Mouse (Mus musculus) forebrain, embryonic 12.5 days (tissue): Measurements from ENCODE around the gene Unk. TPM values are rescaled to one million over a fixed set of nuclear protein-coding genes. Genes with fewer than 3 reads are reported as not detected.

ENCODE experiments used
- ATAC-seq: fragments of 200-750 bp; cut with Nextera tagmentation; 2 replicates; pipeline ENCODE4 v1.8.0; 2017; ENCODE audit warnings: moderate TSS enrichment; ENCODE audit not compliant: low FRiP score
- H3K27ac ChIP-seq: fragments of 300-500 bp; sonication (generic); 2 replicates; pipeline ENCODE4 v1.5.1; 2016; ENCODE audit warnings: mild to moderate bottlenecking
- H3K27me3 ChIP-seq: fragments of 300-500 bp; sonication (generic); 2 replicates; pipeline ENCODE4 v1.6.1; 2016; ENCODE audit warnings: mild to moderate bottlenecking
- H3K36me3 ChIP-seq: fragments of 300-500 bp; sonication (generic); replicated peaks from 2 replicates; pipeline ENCODE4 v1.6.1; 2016; ENCODE audit warnings: mild to moderate bottlenecking
- H3K4me1 ChIP-seq: fragments of 300-500 bp; sonication (generic); 2 replicates; pipeline ENCODE4 v1.6.1; 2016
- H3K4me2 ChIP-seq: fragments of 300-500 bp; sonication (generic); 2 replicates; pipeline ENCODE4 v1.6.1; 2016; ENCODE audit warnings: mild to moderate bottlenecking, moderate library complexity
- H3K4me3 ChIP-seq: fragments of 300-500 bp; sonication (generic); replicated peaks from 2 replicates; pipeline ENCODE4 v1.5.1; 2016; ENCODE audit warnings: mild to moderate bottlenecking
- H3K9ac ChIP-seq: fragments of 300-500 bp; sonication (generic); 2 replicates; pipeline ENCODE4 v1.6.1; 2016; ENCODE audit warnings: mild to moderate bottlenecking
- H3K9me3 ChIP-seq: fragments of 300-500 bp; sonication (generic); 2 replicates; pipeline ENCODE4 v1.6.1; 2016
- WGBS: fragments of 180-500 bp; shearing (Covaris S2); methylation state at CpG from one replicate; pipeline ENCODE4 v1.1.7; 2016; 5-methylcytosine and 5-hydroxymethylcytosine counted together
- polyA plus RNA-seq: library from polyadenylated mRNA; unstranded; fragments of >200 nt; fragmentation: Nextera tagmentation; extraction: Ambion mirVana; gene quantifications from 2 replicates; pipeline ENCODE4 v1.2.1, GENCODE M21; 2016

The Unk gene
- polyA plus RNA-seq, 1 experiment from 2014 or later, result 47.9 TPM

DNA sequence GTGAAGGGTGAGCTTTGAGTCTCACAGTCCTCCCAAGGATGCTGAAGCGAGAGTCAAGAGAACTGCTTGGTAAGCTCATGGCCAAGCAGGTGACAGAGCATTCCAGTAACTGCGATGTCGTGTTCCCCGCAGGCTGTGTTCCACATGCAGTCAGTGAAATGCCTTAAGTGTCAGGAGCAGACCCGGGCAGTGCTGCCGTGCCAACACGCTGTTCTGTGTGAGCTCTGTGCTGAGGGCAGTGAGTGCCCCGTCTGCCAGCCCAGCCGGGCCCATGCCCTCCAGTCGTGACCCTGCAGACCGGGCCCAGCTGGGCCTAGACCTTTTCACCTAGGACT lies 29.5 kb downstream of the Unk start:
- Histone ChIP-seq H3K27me3 (no peaks in the 10 kb centered on the region), H3K36me3 (peaks cover 78% of the 10 kb centered on the region), H3K4me1 (peaks cover 9% of the 10 kb centered on the region; the same call in 1 of the 2 replicates), H3K27ac (no peak overlapping the region), H3K4me3 (no peak overlapping the region), H3K9ac (no peak overlapping the region), H3K9me3 (no peaks in the 10 kb centered on the region), H3K4me2 (no peak overlapping the region)
- WGBS, result 96% methylated on average over 11 of the region's 11 CpGs
- no peak for ATAC-seq

DNA sequence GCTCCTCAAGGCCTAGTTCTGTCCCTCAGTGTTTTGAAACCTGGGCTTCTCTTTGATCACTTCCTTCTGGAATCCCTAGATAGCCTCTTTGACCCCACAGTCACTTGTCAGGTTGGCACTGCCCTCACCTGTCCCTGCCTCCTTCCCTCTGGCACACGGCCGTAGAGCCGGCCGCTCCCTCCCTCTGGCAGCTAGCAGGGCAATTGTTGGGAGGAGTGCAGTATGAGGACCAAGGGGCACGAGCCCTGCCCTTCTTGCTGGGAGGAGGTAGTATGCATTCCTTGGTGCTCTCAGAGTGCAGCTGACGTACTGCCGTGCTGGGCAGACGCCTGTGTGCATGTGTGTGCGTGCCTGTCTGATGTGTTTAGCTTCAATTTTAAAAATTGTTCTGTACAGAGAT lies 30.5 kb downstream of the Unk start:
- ATAC-seq, result no peak
- H3K9me3 ChIP-seq, result no peaks in the 10 kb centered on the region
- H3K27me3 ChIP-seq, result no peaks in the 10 kb centered on the region
- no peak overlapping the region for H3K9ac ChIP-seq
- peaks cover 9% of the 10 kb centered on the region; the same call in 1 of the 2 replicates for H3K4me1 ChIP-seq
- H3K4me2 ChIP-seq, result no peak overlapping the region
- H3K27ac ChIP-seq, result no peak overlapping the region
- 91% methylated on average over 9 of the region's 9 CpGs for WGBS
- H3K4me3 ChIP-seq, result no peak overlapping the region
- peaks cover 70% of the 10 kb centered on the region for H3K36me3 ChIP-seq

GRCm38 (mm10) chr11:116061641-116062415 lies 31.7 kb downstream of the Unk start:
- peaks cover 9% of the 10 kb centered on the region; the same call in 1 of the 2 replicates for H3K4me1 ChIP-seq
- WGBS, result 90% methylated on average over 13 of the region's 13 CpGs
- no peak for ATAC-seq
- no peaks in the 10 kb centered on the region for H3K27me3 ChIP-seq
- H3K9ac ChIP-seq, result peak overlapping the region; percentile 25; the same call in 1 of the 2 replicates
- H3K27ac ChIP-seq, result no peak overlapping the region
- H3K9me3 ChIP-seq, result no peaks in the 10 kb centered on the region
- peaks cover 58% of the 10 kb centered on the region for H3K36me3 ChIP-seq
- H3K4me2 ChIP-seq, result no peak overlapping the region
- H3K4me3 ChIP-seq, result no peak overlapping the region

DNA sequence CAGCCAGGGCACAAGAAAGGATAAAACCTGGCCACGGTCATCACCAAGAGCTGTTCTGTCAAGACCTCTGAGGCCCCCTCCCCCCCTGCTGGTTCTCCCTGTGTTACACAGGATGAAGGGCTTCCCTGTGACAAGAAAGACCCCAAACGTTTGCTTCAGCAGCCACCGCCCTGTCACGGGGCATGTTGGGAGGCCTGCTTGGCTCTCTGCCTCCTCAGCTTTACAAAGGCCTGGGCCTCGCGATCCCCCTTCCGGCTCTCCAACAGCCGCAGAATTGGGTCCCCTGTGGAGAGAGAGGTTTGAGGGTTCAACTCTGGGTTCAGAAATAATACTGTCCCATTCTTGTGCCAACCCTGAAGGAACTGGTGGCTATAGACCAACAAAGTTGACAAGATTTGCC lies 32.4 kb downstream of the Unk start:
- no peak for ATAC-seq
- Histone ChIP-seq H3K9ac (peak overlapping the region; percentile 25; the same call in 1 of the 2 replicates), H3K36me3 (peaks cover 51% of the 10 kb centered on the region), H3K27ac (no peak overlapping the region), H3K9me3 (no peaks in the 10 kb centered on the region), H3K4me1 (peaks cover 9% of the 10 kb centered on the region; the same call in 1 of the 2 replicates), H3K4me2 (no peak overlapping the region), H3K4me3 (no peak overlapping the region), H3K27me3 (no peaks in the 10 kb centered on the region)
- WGBS, result 57% methylated on average over 8 of the region's 8 CpGs

DNA sequence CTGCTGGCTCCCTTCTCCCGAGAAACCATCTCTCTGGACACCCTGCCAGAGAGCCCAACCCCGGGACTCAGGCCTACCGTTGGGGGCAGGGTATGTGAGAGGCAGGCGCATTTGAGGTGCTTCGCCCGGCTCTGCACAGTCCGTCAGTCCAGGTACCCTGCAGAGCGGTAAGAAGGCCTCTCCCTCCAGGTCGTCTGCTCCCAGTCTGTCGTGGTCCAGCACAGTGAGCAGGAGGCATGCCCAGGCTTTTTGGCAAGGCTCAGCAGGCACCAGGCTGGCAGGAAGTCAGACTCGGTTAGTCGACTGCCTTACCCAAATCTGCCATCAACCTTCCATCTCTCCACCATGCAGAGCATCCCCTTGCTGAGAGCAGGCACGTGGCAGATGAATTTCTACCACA lies 33.4 kb downstream of the Unk start:
- no peak overlapping the region for H3K9ac ChIP-seq
- no peak overlapping the region for H3K4me2 ChIP-seq
- H3K27me3 ChIP-seq, result no peaks in the 10 kb centered on the region
- no peak overlapping the region for H3K4me3 ChIP-seq
- 66% methylated on average over 13 of the region's 13 CpGs for WGBS
- peaks cover 41% of the 10 kb centered on the region for H3K36me3 ChIP-seq
- no peak for ATAC-seq
- H3K4me1 ChIP-seq, result 0 out of 2 replicates have a peak, but pooled peaks cover 6% of the 10 kb centered on the region
- H3K27ac ChIP-seq, result no peak overlapping the region
- no peaks in the 10 kb centered on the region for H3K9me3 ChIP-seq

GRCm38 (mm10) chr11:116064187-116064867 lies 34.2 kb downstream of the Unk start:
- Histone ChIP-seq H3K4me1 (0 out of 2 replicates have a peak, but pooled peaks cover 6% of the 10 kb centered on the region), H3K9me3 (no peaks in the 10 kb centered on the region), H3K9ac (no peak overlapping the region), H3K36me3 (peaks cover 33% of the 10 kb centered on the region), H3K4me3 (no peak overlapping the region), H3K27ac (no peak overlapping the region), H3K27me3 (no peaks in the 10 kb centered on the region), H3K4me2 (no peak overlapping the region)
- 71% methylated on average over 23 of the region's 23 CpGs for WGBS
- ATAC-seq, result no peak

- 87% methylated on average over 12 of the region's 12 CpGs for WGBS
Measured at GRCm38 (mm10) chr11:116065345-116065744, 35.2 kb downstream of the Unk start.

DNA sequence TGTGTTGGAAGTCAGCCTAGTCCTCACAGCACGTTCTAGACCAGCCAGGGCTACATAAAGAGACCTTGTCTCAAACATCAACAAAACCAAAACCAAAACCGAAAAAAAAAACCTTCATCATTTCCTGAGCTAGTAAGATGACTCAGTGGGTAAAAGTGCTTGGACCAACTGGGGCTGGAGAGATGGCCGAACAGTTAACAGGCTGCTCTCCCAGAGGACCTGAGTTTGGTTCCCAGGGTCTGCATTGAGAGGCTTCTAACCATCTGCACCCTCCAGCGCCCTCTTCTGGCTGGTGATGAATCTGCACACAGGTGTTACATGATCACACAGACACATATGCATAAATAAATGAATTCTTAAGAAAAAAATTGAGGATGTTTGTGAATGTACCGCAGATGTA lies 41.4 kb downstream of the Unk start:
- no peak for ATAC-seq
- WGBS, result 68% methylated on average over 5 of the region's 5 CpGs
- H3K36me3 ChIP-seq, result no peaks in the 10 kb centered on the region

More at GRCm38 (mm10) chr11:116065345-116065744, 35.2 kb downstream of the Unk start:
- Histone ChIP-seq H3K4me3 (no peak overlapping the region), H3K9ac (no peak overlapping the region), H3K4me2 (no peak overlapping the region), H3K9me3 (no peaks in the 10 kb centered on the region), H3K4me1 (0 out of 2 replicates have a peak, but pooled peaks cover 6% of the 10 kb centered on the region), H3K36me3 (peaks cover 23% of the 10 kb centered on the region), H3K27me3 (no peaks in the 10 kb centered on the region), H3K27ac (no peak overlapping the region)
- ATAC-seq, result no peak

GRCm38 (mm10) chr11:116072608-116073007 lies 42.5 kb downstream of the Unk start:
- no peak overlapping the region for H3K4me3 ChIP-seq
- no peak for ATAC-seq
- no peaks in the 10 kb centered on the region for H3K9me3 ChIP-seq
- H3K4me1 ChIP-seq, result peaks cover 2% of the 10 kb centered on the region; the same call in 1 of the 2 replicates
- no peak overlapping the region for H3K9ac ChIP-seq
- WGBS, result 88% methylated on average over 3 of the region's 3 CpGs
- H3K27me3 ChIP-seq, result no peaks in the 10 kb centered on the region
- H3K27ac ChIP-seq, result no peak overlapping the region
- no peak overlapping the region for H3K4me2 ChIP-seq
- H3K36me3 ChIP-seq, result no peaks in the 10 kb centered on the region

More for the DNA sequence above, 41.4 kb downstream of the Unk start:
- Histone ChIP-seq H3K4me1 (no peaks in the 10 kb centered on the region), H3K9ac (no peak overlapping the region), H3K4me3 (no peak overlapping the region), H3K27ac (no peak overlapping the region), H3K9me3 (no peaks in the 10 kb centered on the region), H3K27me3 (no peaks in the 10 kb centered on the region), H3K4me2 (no peak overlapping the region)

DNA sequence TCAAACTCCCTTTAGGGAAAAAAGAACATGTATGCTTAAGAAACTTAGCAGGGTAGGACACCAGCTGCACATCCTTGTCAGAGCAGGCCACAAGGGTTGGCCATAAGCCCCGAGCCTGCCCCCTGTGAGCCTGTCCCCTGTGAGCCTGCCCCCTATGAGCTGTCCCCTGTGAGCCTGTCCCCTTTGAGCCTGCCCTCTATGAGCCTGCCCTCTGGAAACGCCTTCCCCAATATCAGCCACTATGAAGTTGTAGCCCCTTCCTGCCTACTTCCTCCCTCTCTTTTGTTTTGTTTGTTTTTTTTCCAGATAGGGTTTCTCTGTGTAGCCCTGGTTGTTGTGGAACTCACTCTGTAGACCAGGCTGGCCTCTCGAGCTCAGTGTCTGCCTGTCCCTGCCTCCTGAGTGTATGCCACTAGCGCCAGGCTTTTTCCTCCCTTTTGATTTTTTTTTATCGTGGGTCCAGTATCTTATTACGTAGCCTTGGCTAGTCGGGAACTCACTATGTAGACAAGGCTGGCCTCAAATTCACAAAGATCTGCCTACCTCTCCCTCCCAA lies 44.4 kb downstream of the Unk start:
- Histone ChIP-seq H3K36me3 (peaks cover 10% of the 10 kb centered on the region), H3K27me3 (no peaks in the 10 kb centered on the region), H3K27ac (no peak overlapping the region), H3K4me2 (no peak overlapping the region), H3K4me1 (peaks cover 19% of the 10 kb centered on the region), H3K9me3 (no peaks in the 10 kb centered on the region), H3K9ac (no peak overlapping the region), H3K4me3 (no peak overlapping the region)
- 72% methylated on average over 7 of the region's 7 CpGs for WGBS
- no peak for ATAC-seq

DNA sequence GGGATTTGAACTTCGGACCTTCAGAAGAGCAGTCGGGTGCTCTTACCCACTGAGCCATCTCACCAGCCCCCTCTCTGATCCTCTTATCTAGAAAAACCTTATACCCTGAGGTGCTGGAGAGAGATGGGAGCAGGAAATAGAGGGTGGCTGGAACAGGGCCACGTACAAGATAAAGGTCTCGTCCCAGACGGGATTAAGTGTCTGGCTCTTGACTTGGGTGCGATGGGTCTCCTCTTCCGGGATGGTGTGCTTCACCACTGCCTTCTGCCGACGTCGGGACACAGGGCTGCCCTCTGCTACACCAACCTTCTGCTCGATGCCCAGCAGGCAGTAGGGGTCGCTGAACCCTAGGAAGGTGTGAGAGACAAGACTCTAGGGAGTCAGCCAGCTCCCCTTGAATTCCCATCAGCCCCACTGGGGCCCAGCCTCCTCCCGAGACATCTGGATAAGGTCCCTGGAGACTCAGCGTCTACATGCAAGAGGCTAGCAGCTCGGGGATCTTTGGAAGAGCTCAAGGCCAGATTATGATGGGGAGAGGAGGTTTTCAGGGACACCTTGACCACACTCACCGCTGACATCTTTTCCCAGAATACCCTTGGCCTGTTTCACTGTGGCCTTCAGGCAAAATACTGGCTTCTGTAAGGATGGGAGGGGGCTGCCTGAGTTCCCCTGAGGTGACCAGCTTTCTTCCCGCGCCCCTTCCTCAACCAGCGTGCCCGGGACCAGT lies 45.6 kb downstream of the Unk start:
- ATAC-seq, result no peak
- 64% methylated on average over 20 of the region's 20 CpGs for WGBS
- Histone ChIP-seq H3K9me3 (no peaks in the 10 kb centered on the region), H3K27me3 (no peaks in the 10 kb centered on the region), H3K9ac (no peak overlapping the region), H3K27ac (no peak overlapping the region), H3K4me1 (peaks cover 19% of the 10 kb centered on the region), H3K4me3 (no peak overlapping the region), H3K4me2 (no peak overlapping the region), H3K36me3 (peaks cover 21% of the 10 kb centered on the region)

GRCm38 (mm10) chr11:116076266-116076540 lies 46.1 kb downstream of the Unk start:
- Histone ChIP-seq H3K9ac (no peak overlapping the region), H3K36me3 (peaks cover 26% of the 10 kb centered on the region), H3K27ac (no peak overlapping the region), H3K4me2 (no peak overlapping the region), H3K4me3 (no peak overlapping the region), H3K9me3 (no peaks in the 10 kb centered on the region), H3K4me1 (peaks cover 19% of the 10 kb centered on the region), H3K27me3 (no peaks in the 10 kb centered on the region)
- whole genome bisulfite sequencing, result 72% methylated on average over 7 of the region's 7 CpGs
- ATAC-seq, result no peak
